Mouse (Mus musculus) liver, postnatal 0 days (tissue): ENCODE data around the gene Cenpt. TPM values are rescaled to one million over a fixed set of nuclear protein-coding genes. Genes with fewer than 3 reads are reported as not detected.

Experiments
- ATAC-seq: fragments of 200-750 bp; cut with Nextera tagmentation; 2 replicates; pipeline ENCODE4 v1.8.0; 2017; ENCODE audit warnings: mild to moderate bottlenecking, moderate library complexity
- DNase-seq: peaks from one replicate; pipeline ENCODE4 v3.0.0-alpha.2; 2016
- H3K27ac ChIP-seq: fragments of 300-500 bp; sonication (generic); 2 replicates; pipeline ENCODE4 v1.5.1; 2014; ENCODE audit warnings: antibody characterized with exemption, moderate library complexity, mild to moderate bottlenecking, low read depth
- H3K27me3 ChIP-seq: fragments of 300-500 bp; sonication (generic); 2 replicates; pipeline ENCODE4 v1.6.1; 2014; ENCODE audit warnings: low read length, control low read depth, mixed read lengths; ENCODE audit not compliant: insufficient read depth
- H3K36me3 ChIP-seq: fragments of 300-500 bp; sonication (generic); replicated peaks from 2 replicates; pipeline ENCODE4 v1.6.1; 2014; ENCODE audit warnings: mild to moderate bottlenecking, control low read depth, low read length, moderate library complexity, mixed read lengths; ENCODE audit not compliant: insufficient read depth
- H3K4me1 ChIP-seq: fragments of 300-500 bp; sonication (generic); 2 replicates; pipeline ENCODE4 v1.6.1; 2014; ENCODE audit warnings: antibody characterized with exemption, mild to moderate bottlenecking, control low read depth; ENCODE audit not compliant: insufficient read depth
- H3K4me2 ChIP-seq: fragments of 300-500 bp; sonication (generic); 2 replicates; pipeline ENCODE4 v1.6.1; 2014; ENCODE audit warnings: low read depth, mild to moderate bottlenecking, low read length, moderate library complexity, mixed read lengths
- H3K4me3 ChIP-seq: fragments of 300-500 bp; sonication (generic); 2 replicates; pipeline ENCODE4 v1.5.1; 2014; ENCODE audit warnings: low read depth, low read length
- H3K9ac ChIP-seq: fragments of 300-500 bp; sonication (generic); replicated peaks from 2 replicates; pipeline ENCODE4 v1.6.1; 2014; ENCODE audit warnings: mild to moderate bottlenecking, moderate library complexity
- H3K9me3 ChIP-seq: fragments of 300-500 bp; sonication (generic); 2 replicates; pipeline ENCODE4 v1.6.1; 2016; ENCODE audit warnings: mild to moderate bottlenecking, control low read depth, low read length, mixed read lengths
- CTCF ChIP-seq: sonication (generic); IDR thresholded peaks from 2 replicates; pipeline ENCODE4 v1.5.1; 2016; ENCODE audit warnings: antibody characterized with exemption, low read depth
- EP300 ChIP-seq: IDR thresholded peaks from 2 replicates; pipeline ENCODE4 v1.6.1; 2016; ENCODE audit warnings: antibody characterized with exemption, low read depth, mild to moderate bottlenecking
- WGBS: fragments of 180-500 bp; shearing (Covaris S2); extraction: QIAGEN DNeasy Blood & Tissue Kit; methylation state at CpG from one replicate; pipeline ENCODE4 v1.1.7; 2014; ENCODE audit not compliant: insufficient replicate concordance; 5-methylcytosine and 5-hydroxymethylcytosine counted together
- polyA plus RNA-seq: library from polyadenylated mRNA; unstranded; fragments of >200 nt; fragmentation: Nextera tagmentation; extraction: Ambion mirVana; gene quantifications from 2 replicates; pipeline ENCODE4 v1.2.1, GENCODE M21; 2015

Gene Cenpt
- polyA plus RNA-seq, 1 experiment from 2014 or later, result 8.9 TPM

GRCm38 (mm10) chr8:105826379-105826778 is 26.7 kb downstream of the Cenpt start:
- Histone ChIP-seq H3K27me3 (no peaks in the 10 kb centered on the region), H3K36me3 (peaks cover 36% of the 10 kb centered on the region), H3K4me1 (peaks cover 19% of the 10 kb centered on the region), H3K4me2 (peak overlapping the region; percentile 80), H3K4me3 (peak overlapping the region; percentile 98), H3K9ac (peak overlapping the region; percentile 97), H3K9me3 (no peaks in the 10 kb centered on the region), H3K27ac (peak overlapping the region; percentile 97)
- ATAC-seq (no peak), DNase-seq (peak; percentile 45)
- 2% methylated on average over 4 of the region's 4 CpGs for WGBS
- TF ChIP-seq CTCF, result no peak
- no peak for TF ChIP-seq EP300

DNA sequence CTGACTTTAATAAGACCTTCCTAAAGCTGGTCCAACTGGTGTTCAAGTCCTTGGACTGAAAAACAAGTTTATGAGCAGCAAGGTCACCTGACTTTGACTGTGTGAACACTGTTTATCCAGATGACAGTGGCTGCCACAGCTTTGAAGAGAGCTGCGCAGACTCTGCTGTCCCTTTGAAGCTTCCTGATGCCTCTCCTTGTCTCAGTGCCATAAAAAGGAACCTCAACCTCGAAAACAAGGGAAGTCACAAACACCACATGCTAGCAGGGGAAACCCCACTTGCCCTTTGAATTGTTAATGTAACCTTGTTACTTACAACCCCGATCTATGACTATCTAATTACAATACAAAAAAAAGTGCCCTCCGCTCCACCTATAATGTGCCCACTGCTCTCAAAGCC is 27.6 kb downstream of the Cenpt start:
- H3K9ac ChIP-seq, result peak overlapping the region; percentile 97
- peak overlapping the region; percentile 97 for H3K27ac ChIP-seq
- peaks cover 25% of the 10 kb centered on the region for H3K4me1 ChIP-seq
- peak overlapping the region; percentile 98 for H3K4me3 ChIP-seq
- DNase-seq (no peak), ATAC-seq (no peak)
- WGBS, result 59% methylated on average over 4 of the region's 4 CpGs
- peak overlapping the region; percentile 80 for H3K4me2 ChIP-seq
- no peaks in the 10 kb centered on the region for H3K27me3 ChIP-seq
- H3K36me3 ChIP-seq, result peaks cover 45% of the 10 kb centered on the region
- TF ChIP-seq EP300 (no peak), CTCF (no peak)
- H3K9me3 ChIP-seq, result no peaks in the 10 kb centered on the region

- peak; percentile 98 for ATAC-seq
- Histone ChIP-seq H3K36me3 (peaks cover 65% of the 10 kb centered on the region), H3K4me1 (peaks cover 40% of the 10 kb centered on the region), H3K27me3 (no peaks in the 10 kb centered on the region), H3K27ac (peak overlapping the region; percentile 97), H3K4me2 (peak overlapping the region; percentile 80), H3K4me3 (0 out of 2 replicates have a peak overlapping the region, but pooled peaks have one; percentile 18), H3K9ac (peak overlapping the region; percentile 60), H3K9me3 (no peaks in the 10 kb centered on the region)
- TF ChIP-seq EP300 (peak; percentile 100), CTCF (peak; percentile 6; the same call in 1 of the 2 replicates)
- DNase-seq, result peak; percentile 83
- 43% methylated on average over 1 of the region's 1 CpGs for WGBS
These were observed 32.2 kb downstream of the Cenpt start for GRCm38 (mm10) chr8:105820925-105821324.

DNA sequence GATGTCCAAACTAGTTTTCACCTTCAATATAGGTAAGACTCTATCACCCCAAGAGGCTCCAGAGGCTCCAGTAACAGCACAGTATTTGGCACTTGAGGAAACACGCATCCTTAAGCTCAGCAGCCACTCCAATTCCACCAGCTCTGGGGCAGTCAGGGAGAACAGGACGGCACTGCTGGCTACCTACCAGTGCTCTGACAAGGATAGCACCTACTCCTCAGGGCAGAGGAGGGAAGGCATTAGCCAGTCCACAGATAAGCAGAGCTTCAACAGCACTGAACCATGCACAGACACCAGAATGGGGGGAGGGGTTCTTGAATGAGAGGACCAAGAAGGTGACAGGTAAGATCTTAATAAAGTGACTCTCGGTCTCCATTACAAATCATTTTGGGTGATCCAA is 33.4 kb downstream of the Cenpt start:
- Histone ChIP-seq H3K4me2 (peak overlapping the region; percentile 42), H3K4me1 (peaks cover 39% of the 10 kb centered on the region), H3K9ac (peak overlapping the region; percentile 60), H3K9me3 (no peaks in the 10 kb centered on the region), H3K27ac (peak overlapping the region; percentile 97), H3K36me3 (peaks cover 62% of the 10 kb centered on the region), H3K4me3 (peak overlapping the region; percentile 18; the same call in 1 of the 2 replicates), H3K27me3 (no peaks in the 10 kb centered on the region)
- 75% methylated on average over 3 of the region's 3 CpGs for WGBS
- ATAC-seq (no peak), DNase-seq (no peak)
- TF ChIP-seq EP300, result 0 out of 2 replicates have a peak, but pooled peaks have one; percentile 30
- TF ChIP-seq CTCF, result no peak

- peaks cover 62% of the 10 kb centered on the region for H3K4me1 ChIP-seq
- peaks cover 56% of the 10 kb centered on the region for H3K36me3 ChIP-seq
- H3K9me3 ChIP-seq, result no peaks in the 10 kb centered on the region
- peak overlapping the region; percentile 48 for H3K4me2 ChIP-seq
- peak overlapping the region; percentile 51; the same call in 1 of the 2 replicates for H3K27ac ChIP-seq
- TF ChIP-seq CTCF (no peak), EP300 (no peak)
- DNase-seq (no peak), ATAC-seq (peak; percentile 26; the same call in 1 of the 2 replicates)
- 89% methylated on average over 6 of the region's 6 CpGs for WGBS
- H3K27me3 ChIP-seq, result no peaks in the 10 kb centered on the region
- H3K4me3 ChIP-seq, result no peak overlapping the region
- no peak overlapping the region for H3K9ac ChIP-seq
These were observed 39.8 kb downstream of the Cenpt start for GRCm38 (mm10) chr8:105813241-105813640.

GRCm38 (mm10) chr8:105812511-105812910 is 40.6 kb downstream of the Cenpt start:
- ATAC-seq (no peak), DNase-seq (no peak)
- Histone ChIP-seq H3K36me3 (peaks cover 55% of the 10 kb centered on the region), H3K9me3 (no peaks in the 10 kb centered on the region), H3K27me3 (no peaks in the 10 kb centered on the region), H3K9ac (no peak overlapping the region), H3K27ac (peak overlapping the region; percentile 51; the same call in 1 of the 2 replicates), H3K4me1 (peaks cover 66% of the 10 kb centered on the region), H3K4me3 (no peak overlapping the region), H3K4me2 (peak overlapping the region; percentile 48)
- 82% methylated on average over 5 of the region's 5 CpGs for WGBS
- TF ChIP-seq EP300 (no peak), CTCF (no peak)
